Mouse (Mus musculus): ENCODE measurements at regions not wholly inside any gene's neighbourhood (a gene's known extent, or its start where the extent isn't known, plus 50 kb on each side); places are given as distances from the start of the nearest gene placed in this dataset.

- in situ Hi-C loops (cut with MseI, MboI): loop anchor here in 1 of 2 experiments (10.0 kb wide), 1 partner anchor 59 kb away; no protein-coding TSS in a partner anchor
Observed at GRCm38 (mm10) chr17:43214038-43214437, 56.1 kb upstream of the Adgrf1 start.

- in situ Hi-C loops (cut with MseI, MboI): loop anchor here in 1 of 2 experiments (10.0 kb wide), 1 partner anchor 65 kb away; no protein-coding TSS in a partner anchor
Observed at GRCm38 (mm10) chr17:43219636-43220035, 50.5 kb upstream of the Adgrf1 start.

Measured in mouse trophoblast stem cell (cell line).